Mouse (Mus musculus) adrenal gland, postnatal 14 days (tissue): ENCODE results near the gene Bbox1. TPM values are rescaled to one million over a fixed set of nuclear protein-coding genes. Genes with fewer than 3 reads are reported as not detected.

Source experiments
- DNase-seq: peaks from one replicate; pipeline ENCODE4 v3.0.0; 2021; ENCODE audit warnings: mixed read lengths
- total RNA-seq: library from RNA; stranded (reverse); gene quantifications from 2 replicates; pipeline ENCODE4 v1.2.3, GENCODE M21; 2021

Bbox1 gene
- total RNA-seq, 1 experiment from 2014 or later: 8.9 TPM

DNA sequence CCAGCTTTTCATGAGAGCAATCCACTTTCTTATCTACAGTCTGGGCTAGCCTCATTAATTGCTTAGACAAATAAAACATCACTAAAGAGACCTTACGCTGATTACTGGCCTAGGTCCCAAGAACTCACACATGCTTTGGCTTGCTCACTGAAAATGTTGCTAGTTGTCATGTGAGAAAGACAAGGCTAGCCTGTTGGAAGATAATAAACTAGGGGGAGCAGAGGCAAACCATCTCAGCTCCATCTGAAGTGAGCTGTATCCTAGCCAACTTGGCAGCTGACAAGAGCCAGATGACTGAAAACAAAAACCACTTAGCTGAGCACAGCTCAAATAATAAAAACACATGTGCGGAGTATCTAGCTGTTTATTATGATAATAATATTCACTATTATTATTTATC lies 40.2 kb downstream of the Bbox1 start:
- DNase-seq: no peak

DNA sequence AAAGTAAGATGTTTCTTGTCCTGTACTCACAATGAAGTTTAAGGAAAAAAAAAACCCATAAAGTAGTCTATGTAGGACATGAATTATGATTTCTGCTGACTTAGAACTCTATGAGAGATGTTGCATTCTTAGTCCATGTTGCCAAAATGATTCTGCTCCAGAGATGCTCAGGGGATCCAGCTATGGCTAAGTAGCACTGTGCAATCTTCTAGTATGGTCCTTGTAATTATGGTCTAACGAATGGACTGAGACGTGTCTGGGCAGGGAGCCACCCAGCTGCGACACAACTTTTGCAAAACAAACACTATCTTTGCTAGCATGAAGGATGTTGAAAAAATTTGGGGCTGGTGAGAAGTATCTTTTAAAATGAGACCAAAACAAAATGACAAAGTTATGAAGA lies 45.1 kb downstream of the Bbox1 start:
- DNase-seq: no peak

DNA sequence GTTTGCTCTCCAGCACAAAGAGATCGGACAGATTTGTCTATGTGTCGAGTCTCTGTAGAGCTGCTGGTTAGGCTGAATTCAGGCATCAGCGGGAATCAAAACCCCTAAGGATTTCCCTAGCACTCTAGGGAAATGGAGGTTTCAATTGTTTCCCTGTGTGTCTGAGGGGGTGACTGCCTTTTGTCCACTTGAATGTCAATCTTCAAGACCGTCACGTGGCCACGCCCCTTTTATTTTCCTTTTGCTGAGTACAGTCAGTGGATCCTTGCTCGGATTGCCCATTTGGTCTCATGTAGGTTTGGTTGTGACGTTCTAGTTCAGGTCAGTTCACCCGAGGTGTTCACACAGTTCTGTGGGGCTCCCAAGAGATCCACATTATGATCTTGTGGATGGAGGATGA lies 82.1 kb downstream of the Bbox1 start:
- DNase-seq: no peak

DNA sequence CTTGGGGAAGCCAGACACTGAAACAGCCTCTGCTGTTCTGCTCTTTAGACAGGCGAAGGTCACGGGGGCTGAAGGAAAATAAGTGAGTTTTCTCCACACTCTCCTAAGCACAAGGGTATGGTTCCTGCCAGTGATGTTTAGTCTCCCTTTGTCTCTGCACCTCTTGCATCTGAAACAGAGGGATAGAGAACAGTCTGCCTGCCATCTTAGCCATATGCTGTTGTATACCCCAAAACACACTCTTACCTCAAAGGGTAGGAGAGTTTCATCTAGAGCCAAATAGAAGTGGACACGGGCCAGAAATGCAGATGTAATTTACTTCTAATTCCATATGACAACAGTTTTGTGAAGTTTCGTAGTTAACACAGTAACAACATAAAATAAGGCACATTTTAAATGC lies 83.6 kb downstream of the Bbox1 start:
- DNase-seq: peak; percentile 31

DNA sequence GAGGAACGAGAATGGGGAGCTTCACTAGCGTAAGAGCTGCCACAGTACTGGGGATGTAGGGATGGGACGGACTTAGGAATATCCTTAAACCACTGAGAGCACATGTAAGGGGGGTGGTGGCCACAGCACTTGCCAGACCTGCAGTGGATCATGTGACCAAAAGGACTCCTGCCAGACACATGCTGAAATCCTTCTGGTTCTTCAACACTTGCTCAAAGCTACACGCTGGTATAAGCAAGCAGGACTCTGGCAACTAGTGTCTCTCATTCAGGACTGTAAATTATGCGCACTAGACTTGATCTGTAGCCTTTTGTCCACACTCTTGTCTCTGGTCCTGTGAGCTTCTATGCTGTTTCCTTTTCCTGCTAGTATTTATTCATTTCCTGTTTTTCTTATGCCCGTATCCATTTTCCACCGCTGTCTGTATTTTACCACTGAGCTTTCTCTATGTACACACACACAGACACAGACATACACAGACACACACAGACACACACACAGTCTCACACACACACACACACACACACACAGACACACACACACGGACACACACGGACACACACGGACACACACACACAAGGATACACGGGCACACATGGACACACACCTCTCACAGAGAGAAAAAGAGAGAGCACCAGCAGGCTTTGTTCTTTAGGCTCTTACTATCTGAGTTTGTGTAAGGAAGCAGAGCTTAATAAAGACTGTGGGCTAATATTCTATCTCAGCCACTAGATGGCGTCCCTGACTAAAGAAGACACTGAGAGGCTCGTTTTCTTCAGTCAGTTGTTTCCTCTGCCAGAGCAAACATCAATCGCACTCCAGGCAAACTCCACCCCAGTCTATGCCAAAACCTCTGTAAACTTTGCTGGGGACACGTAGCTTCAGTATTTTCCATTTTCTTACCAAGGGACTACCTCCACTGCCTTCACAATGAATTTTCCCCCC lies 84.9 kb downstream of the Bbox1 start:
- peak; percentile 72 for DNase-seq

DNA sequence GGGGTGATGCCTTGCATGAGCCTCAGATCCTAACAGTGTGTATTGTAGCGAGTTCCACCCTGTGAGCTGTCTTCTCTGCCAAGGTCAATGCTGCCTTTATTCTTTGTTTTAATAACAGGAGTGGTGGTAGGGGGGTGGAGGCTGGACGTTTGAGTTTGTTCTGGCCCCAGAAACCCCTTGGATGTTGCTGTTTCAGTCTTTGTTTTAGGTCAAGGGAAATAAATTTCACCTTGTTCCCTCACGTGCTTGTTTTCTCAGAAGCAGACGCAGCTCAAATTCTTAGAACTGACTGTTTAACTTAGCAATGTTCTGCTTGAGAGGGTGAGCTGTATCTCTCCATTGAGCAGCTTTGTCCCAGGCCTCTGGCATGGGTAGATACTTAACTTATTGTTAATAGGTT lies 87.9 kb downstream of the Bbox1 start:
- DNase-seq: no peak

DNA sequence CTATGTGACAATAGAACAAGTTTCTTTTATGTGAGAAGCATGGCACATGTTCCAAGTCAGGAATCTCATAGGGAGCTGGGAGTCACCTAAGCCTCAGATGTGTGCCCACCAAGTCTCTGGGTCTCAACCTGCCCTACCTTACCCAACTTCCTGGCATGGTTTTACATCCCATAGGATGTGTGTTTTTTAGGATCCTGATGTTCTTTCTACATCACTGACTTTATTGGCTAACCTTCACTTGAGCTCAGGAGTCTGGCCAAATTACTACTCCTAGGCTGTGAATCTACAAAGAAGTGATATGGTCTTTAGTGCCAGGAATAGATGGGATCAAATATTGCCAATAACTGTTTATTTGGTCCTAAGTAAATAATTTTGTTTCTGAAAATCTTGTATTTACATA lies 88.4 kb downstream of the Bbox1 start:
- DNase-seq: no peak

DNA sequence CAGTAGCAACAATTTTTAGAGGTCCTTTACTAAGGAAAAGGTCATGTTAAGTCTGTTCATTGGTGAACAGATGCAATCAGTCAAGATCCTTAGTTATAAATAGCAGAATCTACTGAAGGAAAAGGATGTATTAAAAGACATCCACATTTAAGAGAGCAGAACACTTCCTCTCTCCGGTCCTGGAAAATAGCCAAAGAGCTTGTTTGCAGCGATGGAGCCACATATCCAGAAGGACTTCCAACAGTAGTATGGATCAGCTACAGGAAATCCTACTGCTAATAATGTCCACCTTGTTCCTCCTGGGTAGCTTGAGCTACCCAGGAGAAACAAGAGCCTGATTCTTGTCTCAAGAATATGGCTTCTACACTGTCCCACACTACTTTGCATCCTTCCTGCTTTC lies 91.6 kb downstream of the Bbox1 start:
- no peak for DNase-seq

DNA sequence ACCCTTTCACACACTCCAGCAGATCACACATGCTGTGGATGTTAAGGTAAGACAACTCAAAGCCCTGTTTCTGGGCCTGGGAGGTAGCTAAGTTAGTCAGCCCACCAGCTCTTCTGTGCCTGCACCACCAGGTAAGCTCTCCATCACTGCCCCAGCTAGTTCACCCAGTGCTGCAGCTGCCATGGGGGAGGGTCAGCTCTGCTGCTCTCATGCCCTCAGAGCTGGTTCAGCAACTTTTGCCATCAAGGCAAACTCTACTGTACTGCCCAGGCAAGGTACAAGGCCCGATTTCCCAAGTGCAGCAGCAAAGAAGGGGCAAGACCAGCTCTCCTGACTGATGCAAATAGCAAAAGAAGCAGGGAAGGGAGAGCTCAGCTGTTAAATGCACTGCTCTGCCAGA lies 93.9 kb downstream of the Bbox1 start:
- DNase-seq: no peak

DNA sequence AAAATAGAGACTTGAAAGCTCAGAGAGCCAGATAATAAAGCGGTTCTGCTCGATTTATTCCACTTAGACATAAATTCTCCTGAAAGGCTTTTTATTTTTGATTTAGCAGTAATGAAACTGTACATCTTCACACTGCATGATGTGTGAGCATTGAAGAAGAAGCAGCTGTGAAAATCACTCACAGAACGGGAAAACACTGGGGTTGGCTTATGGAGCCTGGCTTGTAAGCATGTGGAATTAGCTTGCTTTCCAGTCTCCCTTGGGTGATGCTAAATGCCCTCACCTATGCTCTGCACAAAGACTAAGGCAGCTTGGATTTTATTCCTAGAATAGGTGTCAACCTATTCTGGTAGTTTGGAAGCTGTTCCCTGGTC lies 98.7 kb downstream of the Bbox1 start:
- no peak for DNase-seq

DNA sequence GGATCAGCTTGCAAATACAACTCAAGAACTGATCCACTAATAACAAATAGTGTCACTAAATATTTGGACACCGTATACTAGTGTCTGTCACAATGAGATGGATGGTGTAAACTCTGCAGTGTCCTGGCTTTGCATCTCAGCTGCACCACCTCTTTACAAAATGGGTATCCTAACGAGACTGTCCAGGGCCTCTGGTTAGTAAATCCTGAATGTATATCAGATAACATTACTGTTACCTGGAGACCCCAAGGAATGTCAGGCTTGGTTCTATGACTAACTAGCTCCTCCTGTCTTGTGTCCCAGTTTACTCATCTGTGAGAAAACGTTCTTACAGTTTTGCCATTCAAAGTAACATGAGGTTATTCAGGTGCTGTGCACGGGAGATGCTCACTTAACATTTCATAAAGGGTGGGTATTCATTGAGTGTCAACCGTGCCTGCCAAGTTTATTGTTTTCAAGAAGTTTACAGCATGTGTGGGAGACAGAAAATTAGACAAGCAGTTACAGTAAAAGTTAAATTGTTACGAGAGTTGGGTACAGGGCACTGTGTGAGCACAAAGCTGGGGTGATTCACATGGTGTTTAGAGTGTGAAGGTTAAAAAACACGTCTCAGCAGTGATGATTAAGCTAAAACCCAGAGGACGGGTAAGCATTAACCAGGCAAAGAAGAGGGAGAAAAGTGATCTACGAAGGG lies 99.2 kb downstream of the Bbox1 start:
- no peak for DNase-seq

DNA sequence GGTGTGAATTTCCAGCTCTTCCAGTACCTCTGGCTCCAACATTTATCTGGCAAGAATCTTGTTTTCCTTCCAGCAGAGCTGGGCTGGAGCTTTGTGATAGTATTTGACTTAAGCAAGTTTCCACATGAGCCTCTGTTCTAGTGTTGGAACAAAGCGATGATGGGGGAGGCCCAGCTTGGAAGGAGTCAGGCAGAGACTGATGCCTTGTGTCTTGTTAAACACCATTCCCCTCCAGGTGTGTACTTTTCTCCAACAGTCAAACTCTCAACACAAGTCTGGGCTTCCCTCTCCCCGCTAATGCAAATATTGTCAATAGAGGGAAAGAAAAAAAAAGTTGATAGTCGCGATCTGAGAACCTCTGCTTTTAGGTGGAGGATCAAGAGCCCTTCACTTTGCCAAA lies 100.1 kb downstream of the Bbox1 start:
- DNase-seq: no peak

Other genes starting within 250 kb of the Bbox1 start
- 6.3 and 8.7 TPM in 2 replicates for gene Fibin, start 48.6 kb upstream of the Bbox1 start, total RNA-seq